Mouse (Mus musculus): ENCODE measurements at regions not wholly inside any gene's neighbourhood (a gene's known extent, or its start where the extent isn't known, plus 50 kb on each side); places are given as distances from the start of the nearest gene placed in this dataset.

GRCm38 (mm10) chr10:109486917-109487604 is 476.3 kb upstream of the Syt1 start:
- no peak for DNase-seq (ENCODE audit: low spot score in 2 of 2)

- no peak for DNase-seq (ENCODE audit: low spot score in 2 of 2)
Observed at GRCm38 (mm10) chr10:109480551-109480950, 469.8 kb upstream of the Syt1 start.

- no peak for DNase-seq (ENCODE audit: low spot score in 2 of 2)
Observed at GRCm38 (mm10) chr10:109479941-109480340, 469.2 kb upstream of the Syt1 start.

- no peak for DNase-seq (ENCODE audit: low spot score in 2 of 2)
Observed at GRCm38 (mm10) chr10:109466516-109466915, 455.7 kb upstream of the Syt1 start.

- no peak for DNase-seq (ENCODE audit: low spot score in 2 of 2)
Observed at GRCm38 (mm10) chr10:109431112-109431511, 420.3 kb upstream of the Syt1 start.

- DNase-seq (ENCODE audit: low spot score in 2 of 2), result no peak
Observed at GRCm38 (mm10) chr10:109427878-109428277, 417.1 kb upstream of the Syt1 start.

GRCm38 (mm10) chr10:109407011-109407410 is 396.2 kb upstream of the Syt1 start:
- DNase-seq (ENCODE audit: low spot score in 2 of 2), result no peak

GRCm38 (mm10) chr10:109405116-109405685 is 394.4 kb upstream of the Syt1 start:
- DNase-seq (ENCODE audit: low spot score in 2 of 2), result no peak

- DNase-seq (ENCODE audit: low spot score in 2 of 2), result no peak
Observed at GRCm38 (mm10) chr10:109383758-109384157, 373.0 kb upstream of the Syt1 start.

GRCm38 (mm10) chr10:109378846-109379245 is 368.1 kb upstream of the Syt1 start:
- DNase-seq (ENCODE audit: low spot score in 2 of 2), result no peak

GRCm38 (mm10) chr10:109360161-109360560 is 349.4 kb upstream of the Syt1 start:
- no peak for DNase-seq (ENCODE audit: low spot score in 2 of 2)

GRCm38 (mm10) chr10:109358812-109359211 is 348.0 kb upstream of the Syt1 start:
- DNase-seq (ENCODE audit: low spot score in 2 of 2), result no peak

GRCm38 (mm10) chr10:109332846-109333386 is 322.1 kb upstream of the Syt1 start:
- no peak for DNase-seq (ENCODE audit: low spot score in 2 of 2)

- no peak for DNase-seq (ENCODE audit: low spot score in 2 of 2)
Observed at GRCm38 (mm10) chr10:109309286-109309685, 298.5 kb upstream of the Syt1 start.

- DNase-seq (ENCODE audit: low spot score in 2 of 2), result no peak
Observed at GRCm38 (mm10) chr10:109300199-109300598, 289.4 kb upstream of the Syt1 start.

- DNase-seq (ENCODE audit: low spot score in 2 of 2), result no peak
Observed at GRCm38 (mm10) chr10:109299785-109300184, 289.0 kb upstream of the Syt1 start.

- no peak for DNase-seq (ENCODE audit: low spot score in 2 of 2)
Observed at GRCm38 (mm10) chr10:109283348-109283747, 272.6 kb upstream of the Syt1 start.

GRCm38 (mm10) chr10:109249781-109250180 is 239.0 kb upstream of the Syt1 start:
- no peak for DNase-seq (ENCODE audit: low spot score in 2 of 2)

- no peak for DNase-seq (ENCODE audit: low spot score in 2 of 2)
Observed at GRCm38 (mm10) chr10:109246328-109246727, 235.5 kb upstream of the Syt1 start.

GRCm38 (mm10) chr10:109237026-109237425 is 226.2 kb upstream of the Syt1 start:
- DNase-seq (ENCODE audit: low spot score in 2 of 2), result no peak

GRCm38 (mm10) chr10:109226989-109227388 is 216.2 kb upstream of the Syt1 start:
- DNase-seq (ENCODE audit: low spot score in 2 of 2), result no peak

- DNase-seq (ENCODE audit: low spot score in 2 of 2), result no peak
Observed at GRCm38 (mm10) chr10:109188761-109189503, 178.2 kb upstream of the Syt1 start.

Measured in gastrocnemius, postnatal 4 days (tissue).